Mouse (Mus musculus) adrenal gland, postnatal 36 days (tissue): ENCODE measurements at regions not wholly inside any gene's neighbourhood (a gene's known extent, or its start where the extent isn't known, plus 50 kb on each side); places are given as distances from the start of the nearest gene placed in this dataset.
"Not testable (repeated sequence)": the region's sequence is repeated elsewhere in the genome, so short reads cannot be mapped to it uniquely, and the experiment has no call there.

Experiments used
- DNase-seq, 2 experiments: peaks; one replicate each; pipeline ENCODE4 v3.0.0; 2021; ENCODE audit warnings: mixed read lengths in 1 of 2

- peak in 1 of 2 experiments; percentile 28 for DNase-seq
Measured at GRCm38 (mm10) chr13:5540321-5540720, 321.0 kb upstream of the Klf6 start.

- no peak for DNase-seq
Measured at GRCm38 (mm10) chr13:5545521-5545920, 315.8 kb upstream of the Klf6 start.

GRCm38 (mm10) chr13:5546011-5546410 lies 315.3 kb upstream of the Klf6 start:
- no peak for DNase-seq

GRCm38 (mm10) chr13:5546937-5547336 lies 314.3 kb upstream of the Klf6 start:
- no peak for DNase-seq

GRCm38 (mm10) chr13:5548768-5549167 lies 312.5 kb upstream of the Klf6 start:
- no peak for DNase-seq

- DNase-seq = no peak
Measured at GRCm38 (mm10) chr13:5549175-5549574, 312.1 kb upstream of the Klf6 start.

GRCm38 (mm10) chr13:5549747-5550146 lies 311.5 kb upstream of the Klf6 start:
- DNase-seq = no peak

GRCm38 (mm10) chr13:5550354-5550753 lies 310.9 kb upstream of the Klf6 start:
- no peak for DNase-seq

- DNase-seq = no peak
Measured at GRCm38 (mm10) chr13:5551131-5551530, 310.2 kb upstream of the Klf6 start.

GRCm38 (mm10) chr13:5553461-5553860 lies 307.8 kb upstream of the Klf6 start:
- DNase-seq = no peak

- no peak for DNase-seq
Measured at GRCm38 (mm10) chr13:5558095-5558494, 303.2 kb upstream of the Klf6 start.

- no peak for DNase-seq
Measured at GRCm38 (mm10) chr13:5566479-5566878, 294.8 kb upstream of the Klf6 start.

- peak in 1 of 2 experiments; percentile 5 for DNase-seq
Measured at GRCm38 (mm10) chr13:5566896-5567295, 294.4 kb upstream of the Klf6 start.

GRCm38 (mm10) chr13:5569579-5569978 lies 291.7 kb upstream of the Klf6 start:
- no peak for DNase-seq

- DNase-seq = no peak
Measured at GRCm38 (mm10) chr13:5570386-5570785, 290.9 kb upstream of the Klf6 start.

GRCm38 (mm10) chr13:5576568-5576967 lies 284.7 kb upstream of the Klf6 start:
- DNase-seq = no peak

GRCm38 (mm10) chr13:5583681-5584080 lies 277.6 kb upstream of the Klf6 start:
- not testable (repeated sequence) for DNase-seq

- DNase-seq = no peak
Measured at GRCm38 (mm10) chr13:5587196-5587595, 274.1 kb upstream of the Klf6 start.

- no peak for DNase-seq
Measured at GRCm38 (mm10) chr13:5591286-5591685, 270.0 kb upstream of the Klf6 start.

GRCm38 (mm10) chr13:5591837-5592555 lies 269.3 kb upstream of the Klf6 start:
- no peak for DNase-seq

GRCm38 (mm10) chr13:5592556-5593061 lies 268.7 kb upstream of the Klf6 start:
- no peak for DNase-seq

- DNase-seq = no peak
Measured at GRCm38 (mm10) chr13:5601648-5602047, 259.6 kb upstream of the Klf6 start.

- DNase-seq = no peak
Measured at GRCm38 (mm10) chr13:5603905-5604596, 257.2 kb upstream of the Klf6 start.

GRCm38 (mm10) chr13:5605418-5605817 lies 255.9 kb upstream of the Klf6 start:
- DNase-seq = no peak
